Mouse (Mus musculus) forebrain, postnatal 0 days (tissue): ENCODE measurements around the gene Paqr7. TPM values are rescaled to one million over a fixed set of nuclear protein-coding genes. Genes with fewer than 3 reads are reported as not detected.
"Not testable (repeated sequence)": the region's sequence is repeated elsewhere in the genome, so short reads cannot be mapped to it uniquely, and the experiment has no call there.

Experiments
- ATAC-seq: fragments of 200-750 bp; cut with Nextera tagmentation; 2 replicates; pipeline ENCODE4 v1.8.0; 2017; ENCODE audit warnings: mild to moderate bottlenecking, moderate library complexity
- DNase-seq: peaks from one replicate; pipeline ENCODE4 v3.0.0-alpha.2; 2015
- H3K27ac ChIP-seq: fragments of 300-500 bp; sonication (generic); 2 replicates; pipeline ENCODE4 v1.5.1; 2014; ENCODE audit warnings: low read depth, mild to moderate bottlenecking, antibody characterized with exemption, low read length, moderate library complexity, mixed read lengths
- H3K27me3 ChIP-seq: fragments of 300-500 bp; sonication (generic); 2 replicates; pipeline ENCODE4 v1.6.1; 2014; ENCODE audit warnings: mild to moderate bottlenecking, low read length, mixed read lengths; ENCODE audit not compliant: insufficient read depth
- H3K36me3 ChIP-seq: fragments of 300-500 bp; sonication (generic); 2 replicates; pipeline ENCODE4 v1.6.1; 2014; ENCODE audit warnings: mild to moderate bottlenecking, moderate library complexity; ENCODE audit not compliant: insufficient read depth
- H3K4me1 ChIP-seq: fragments of 300-500 bp; sonication (generic); 2 replicates; pipeline ENCODE4 v1.6.1; 2014; ENCODE audit warnings: antibody characterized with exemption; ENCODE audit not compliant: insufficient read depth
- H3K4me2 ChIP-seq: fragments of 300-500 bp; sonication (generic); 2 replicates; pipeline ENCODE4 v1.6.1; 2014; ENCODE audit warnings: low read depth, mild to moderate bottlenecking, moderate library complexity
- H3K4me3 ChIP-seq: fragments of 300-500 bp; sonication (generic); 2 replicates; pipeline ENCODE4 v1.5.1; 2014; ENCODE audit warnings: low read depth, low read length, mixed read lengths
- H3K9ac ChIP-seq: fragments of 300-500 bp; sonication (generic); 2 replicates; pipeline ENCODE4 v1.6.1; 2014; ENCODE audit warnings: mild to moderate bottlenecking
- H3K9me3 ChIP-seq: fragments of 300-500 bp; sonication (generic); 2 replicates; pipeline ENCODE4 v1.6.1; 2016; ENCODE audit warnings: low read length
- CTCF ChIP-seq: sonication (generic); IDR thresholded peaks from 2 replicates; pipeline ENCODE4 v1.5.1; 2016; ENCODE audit warnings: antibody characterized with exemption, control low read depth, low read depth
- WGBS: fragments of 180-500 bp; shearing (Covaris S2); extraction: QIAGEN DNeasy Blood & Tissue Kit; methylation state at CpG from one replicate; pipeline ENCODE4 v1.1.7; 2014; 5-methylcytosine and 5-hydroxymethylcytosine counted together
- polyA plus RNA-seq: library from polyadenylated mRNA; unstranded; fragments of >200 nt; fragmentation: Nextera tagmentation; extraction: Ambion mirVana; gene quantifications from 2 replicates; pipeline ENCODE4 v1.2.1, GENCODE M21; 2015
- total RNA-seq: library from RNA; depleted of rRNA; stranded (reverse); fragments of >200 nt; gene quantifications from 2 replicates; pipeline ENCODE4 v1.2.3, GENCODE M21; 2014

Gene Paqr7
- total and polyA plus RNA-seq, 2 experiments from 2014 or later, result 28.1 to 36.6 TPM

- TF ChIP-seq CTCF, result no peak
- Histone ChIP-seq H3K4me2 (no peak overlapping the region), H3K27me3 (no peaks in the 10 kb centered on the region), H3K27ac (no peak overlapping the region), H3K4me1 (no peaks in the 10 kb centered on the region), H3K9ac (no peak overlapping the region), H3K9me3 (no peaks in the 10 kb centered on the region), H3K4me3 (no peak overlapping the region), H3K36me3 (no peaks in the 10 kb centered on the region)
- DNase-seq, result no peak
- peak; percentile 46; the same call in 1 of the 2 replicates for ATAC-seq
- 55% methylated on average over 6 of the region's 6 CpGs for WGBS
Observed at GRCm38 (mm10) chr4:134483078-134483688, 13.3 kb upstream of the Paqr7 start.

GRCm38 (mm10) chr4:134483696-134484095 lies 12.8 kb upstream of the Paqr7 start:
- Histone ChIP-seq H3K36me3 (no peaks in the 10 kb centered on the region), H3K4me2 (no peak overlapping the region), H3K4me3 (no peak overlapping the region), H3K9ac (no peak overlapping the region), H3K27me3 (no peaks in the 10 kb centered on the region), H3K9me3 (no peaks in the 10 kb centered on the region), H3K27ac (peak overlapping the region; percentile 40), H3K4me1 (no peaks in the 10 kb centered on the region)
- ATAC-seq (peak; percentile 35; the same call in 1 of the 2 replicates), DNase-seq (no peak)
- 30% methylated on average over 6 of the region's 6 CpGs for WGBS
- no peak for TF ChIP-seq CTCF

GRCm38 (mm10) chr4:134484231-134484630 lies 12.3 kb upstream of the Paqr7 start:
- WGBS, result 86% methylated on average over 10 of the region's 10 CpGs
- Histone ChIP-seq H3K4me2 (no peak overlapping the region), H3K27ac (no peak overlapping the region), H3K4me1 (no peaks in the 10 kb centered on the region), H3K9ac (no peak overlapping the region), H3K4me3 (no peak overlapping the region), H3K36me3 (no peaks in the 10 kb centered on the region), H3K27me3 (no peaks in the 10 kb centered on the region), H3K9me3 (no peaks in the 10 kb centered on the region)
- no peak for DNase-seq
- no peak for TF ChIP-seq CTCF
- no peak for ATAC-seq

- TF ChIP-seq CTCF, result peak; percentile 22; the same call in 1 of the 2 replicates
- Histone ChIP-seq H3K9me3 (no peaks in the 10 kb centered on the region), H3K4me3 (no peak overlapping the region), H3K4me1 (no peaks in the 10 kb centered on the region), H3K4me2 (no peak overlapping the region), H3K9ac (no peak overlapping the region), H3K36me3 (no peaks in the 10 kb centered on the region), H3K27me3 (no peaks in the 10 kb centered on the region), H3K27ac (no peak overlapping the region)
- ATAC-seq, result no peak
- no peak for DNase-seq
- WGBS, result 91% methylated on average over 5 of the region's 5 CpGs
Observed at GRCm38 (mm10) chr4:134485151-134485900, 11.2 kb upstream of the Paqr7 start.

- ATAC-seq, result no peak
- no peaks in the 10 kb centered on the region for H3K27me3 ChIP-seq
- H3K9me3 ChIP-seq, result no peaks in the 10 kb centered on the region
- no peak overlapping the region for H3K4me3 ChIP-seq
- H3K9ac ChIP-seq, result no peak overlapping the region
- 91% methylated on average over 5 of the region's 5 CpGs for WGBS
- no peaks in the 10 kb centered on the region for H3K36me3 ChIP-seq
- no peak overlapping the region for H3K27ac ChIP-seq
- no peak for DNase-seq
- H3K4me2 ChIP-seq, result no peak overlapping the region
- no peaks in the 10 kb centered on the region for H3K4me1 ChIP-seq
- TF ChIP-seq CTCF, result no peak
Observed at GRCm38 (mm10) chr4:134488211-134488610, 8.3 kb upstream of the Paqr7 start.

GRCm38 (mm10) chr4:134489986-134490665 lies 6.4 kb upstream of the Paqr7 start:
- TF ChIP-seq CTCF, result no peak
- WGBS, result 87% methylated on average over 11 of the region's 11 CpGs
- ATAC-seq, result no peak

GRCm38 (mm10) chr4:134491716-134492115 lies 4.8 kb upstream of the Paqr7 start:
- H3K4me3 ChIP-seq, result no peak overlapping the region
- DNase-seq (no peak), ATAC-seq (no peak)
- H3K4me1 ChIP-seq, result no peaks in the 10 kb centered on the region; the same call in 1 of the 2 replicates
- no peak overlapping the region for H3K27ac ChIP-seq
- H3K9ac ChIP-seq, result no peak overlapping the region
- no peak overlapping the region for H3K4me2 ChIP-seq
- H3K9me3 ChIP-seq, result no peaks in the 10 kb centered on the region
- 48% methylated on average over 6 of the region's 6 CpGs for WGBS
- H3K36me3 ChIP-seq, result no peaks in the 10 kb centered on the region
- TF ChIP-seq CTCF, result no peak
- no peaks in the 10 kb centered on the region for H3K27me3 ChIP-seq

More at GRCm38 (mm10) chr4:134489986-134490665, 6.4 kb upstream of the Paqr7 start:
- no peaks in the 10 kb centered on the region for H3K9me3 ChIP-seq
- no peak overlapping the region for H3K9ac ChIP-seq
- no peak overlapping the region for H3K27ac ChIP-seq
- no peak for DNase-seq
- H3K4me1 ChIP-seq, result no peaks in the 10 kb centered on the region; the same call in 1 of the 2 replicates
- no peaks in the 10 kb centered on the region for H3K36me3 ChIP-seq
- H3K4me3 ChIP-seq, result no peak overlapping the region
- no peaks in the 10 kb centered on the region for H3K27me3 ChIP-seq
- no peak overlapping the region for H3K4me2 ChIP-seq

- not testable (repeated sequence) for H3K27me3 ChIP-seq, H3K9ac ChIP-seq, H3K36me3 ChIP-seq, H3K4me1 ChIP-seq, H3K4me2 ChIP-seq, H3K27ac ChIP-seq, H3K9me3 ChIP-seq, H3K4me3 ChIP-seq, DNase-seq, ATAC-seq
- 90% methylated on average over 6 of the region's 6 CpGs for WGBS
Observed at GRCm38 (mm10) chr4:134494161-134494560, 2.3 kb upstream of the Paqr7 start.
